Mouse (Mus musculus): Measurements from ENCODE around the gene Irf2bp2. TPM values are rescaled to one million over a fixed set of nuclear protein-coding genes. Genes with fewer than 3 reads are reported as not detected.

Gene Irf2bp2
- total and polyA plus RNA-seq, 2 experiments from 2014 or later: 9.8 to 132 TPM

GRCm38 (mm10) chr8:126539355-126540093, 54.3 kb downstream of the Irf2bp2 start:
- Histone ChIP-seq H3K27ac (ENCODE audit: low read depth) (peak overlapping the region; percentile 79), H3K9me3 (replicated peaks; ENCODE audit: control insufficient read depth, low read length) (no peaks in the 10 kb centered on the region), H3K4me2 (ENCODE audit: low read depth, low read length) (no peak overlapping the region), H3K27me3 (ENCODE audit: control insufficient read depth, insufficient read depth, low read length) (no peaks in the 10 kb centered on the region), H3K36me3 (replicated peaks; ENCODE audit: control insufficient read depth, insufficient read depth, low read length) (no peaks in the 10 kb centered on the region), H3K4me1 (ENCODE audit: control insufficient read depth, insufficient read depth) (peaks cover 55% of the 10 kb centered on the region), H3K4me3 (ENCODE audit: low read depth, low read length) (no peak overlapping the region), H3K9ac (replicated peaks; ENCODE audit: low read depth, low read length) (no peak overlapping the region)
- DNase-seq (ENCODE audit: low spot score) (peak; percentile 76), ATAC-seq (ENCODE audit: insufficient read depth, low read depth) (peak; percentile 57)
- TF ChIP-seq EP300 (IDR thresholded peaks at IDR 0.05; ENCODE audit: low read depth) (no peak), CTCF (IDR thresholded peaks at IDR 0.05; ENCODE audit: low read depth) (no peak)
- 36% methylated on average over 10 of the region's 10 CpGs for WGBS

- TF ChIP-seq CTCF (IDR thresholded peaks at IDR 0.05; ENCODE audit: low read depth) (no peak), EP300 (IDR thresholded peaks at IDR 0.05; ENCODE audit: low read depth) (no peak)
- no peak overlapping the region for H3K4me3 ChIP-seq (ENCODE audit: low read depth, low read length)
- 18% methylated on average over 12 of the region's 12 CpGs for WGBS
- peaks cover 51% of the 10 kb centered on the region for H3K4me1 ChIP-seq (ENCODE audit: control insufficient read depth, insufficient read depth)
- no peaks in the 10 kb centered on the region for H3K36me3 ChIP-seq (replicated peaks; ENCODE audit: control insufficient read depth, insufficient read depth, low read length)
- H3K9ac ChIP-seq (replicated peaks; ENCODE audit: low read depth, low read length): no peak overlapping the region
- H3K27me3 ChIP-seq (ENCODE audit: control insufficient read depth, insufficient read depth, low read length): no peaks in the 10 kb centered on the region
- H3K4me2 ChIP-seq (ENCODE audit: low read depth, low read length): no peak overlapping the region
- no peaks in the 10 kb centered on the region for H3K9me3 ChIP-seq (replicated peaks; ENCODE audit: control insufficient read depth, low read length)
- peak; percentile 74 for DNase-seq (ENCODE audit: low spot score)
- peak overlapping the region; percentile 79 for H3K27ac ChIP-seq (ENCODE audit: low read depth)
- no peak for ATAC-seq (ENCODE audit: insufficient read depth, low read depth)
Observed at GRCm38 (mm10) chr8:126538648-126539354, 55.0 kb downstream of the Irf2bp2 start.

Other genes starting within 250 kb of the Irf2bp2 start
- gene Coa6, start 171.5 kb downstream of the Irf2bp2 start, total RNA-seq (2014; rRNA removed; ENCODE audit: low replicate concordance): 26.1 and 29.8 TPM in 2 replicates
- 69.8 and 76.2 TPM in 2 replicates for gene Coa6, start 171.5 kb downstream of the Irf2bp2 start, polyA plus RNA-seq (2015; fragmentation: Nextera tagmentation; extraction: Ambion mirVana)
- gene Tarbp1, start 118.9 kb downstream of the Irf2bp2 start, total RNA-seq (2014; rRNA removed; ENCODE audit: low replicate concordance): 5.6 and 7.3 TPM in 2 replicates
- gene Tarbp1, start 118.9 kb downstream of the Irf2bp2 start, polyA plus RNA-seq (2015; fragmentation: Nextera tagmentation; extraction: Ambion mirVana): 0.73 and 0.92 TPM in 2 replicates

Data from heart, postnatal 0 days (tissue).